Mouse (Mus musculus) heart, adult 2 months (tissue): ENCODE results near the gene Bcl2l10.

Experiments used
- CTCF ChIP-seq: fragments of 200-600 bp; IDR thresholded peaks from 2 replicates; pipeline ENCODE4 v1.8.1; 2022; ENCODE audit warnings: antibody characterized with exemption, mild to moderate bottlenecking, moderate library complexity
- EP300 ChIP-seq: fragments of 200-500 bp; IDR thresholded peaks from 2 replicates; pipeline ENCODE4 v1.6.1; 2011; ENCODE audit warnings: low read depth, low read length, control low read depth; ENCODE audit not compliant: insufficient read depth
- POLR2A ChIP-seq: fragments of 200-500 bp; IDR thresholded peaks from 2 replicates; pipeline ENCODE4 v1.6.1; 2011; ENCODE audit warnings: mild to moderate bottlenecking, low read depth, low read length, control low read depth; ENCODE audit not compliant: insufficient read depth

- TF ChIP-seq EP300 = no peak
- no peak for TF ChIP-seq POLR2A
- no peak for TF ChIP-seq CTCF
Measured at GRCm38 (mm10) chr9:75355783-75356182, 8.2 kb downstream of the Bcl2l10 start.
